Mouse (Mus musculus): ENCODE data around the gene Dennd4b. TPM values are rescaled to one million over a fixed set of nuclear protein-coding genes. Genes with fewer than 3 reads are reported as not detected.
A peak's percentile ranks its signal among the peaks of the same experiment; 100 is the strongest.

Gene Dennd4b
- total and polyA plus RNA-seq, 3 experiments = 35.7 to 45.6 (median 36.5) TPM

DNA sequence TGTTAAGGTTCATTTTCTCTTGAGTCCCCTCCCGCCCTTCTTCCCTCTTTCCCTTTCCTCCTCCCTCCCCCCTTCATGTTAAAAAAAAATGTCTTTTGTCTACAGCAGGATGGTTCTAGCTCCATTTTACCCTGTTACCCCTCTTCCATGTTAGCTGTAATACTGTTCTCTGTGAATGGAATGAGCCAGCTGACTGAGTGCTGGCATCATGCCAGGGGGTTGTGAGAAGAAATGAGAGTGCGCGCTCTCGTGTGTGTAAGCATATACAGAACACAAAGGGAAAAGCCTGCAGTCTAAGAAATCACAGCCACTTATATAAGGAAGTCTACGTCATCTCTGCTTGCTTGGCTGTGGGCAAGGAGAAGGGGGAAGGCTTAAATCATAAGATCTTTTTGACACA, 58.1 kb downstream of the Dennd4b start:
- H3K4me3 ChIP-seq = no peak overlapping the region
- TF ChIP-seq EP300 (IDR thresholded peaks at IDR 0.05; ENCODE audit: insufficient read depth, low read depth, low read length) = no peak
- no peak for TF ChIP-seq POLR2A (IDR thresholded peaks at IDR 0.05; ENCODE audit: insufficient read depth, low read depth, low read length)
- no peak for TF ChIP-seq CTCF (IDR thresholded peaks at IDR 0.05)
- H3K4me1 ChIP-seq (ENCODE audit: control insufficient read depth, insufficient read depth, low read length) = peaks cover 5% of the 10 kb centered on the region
- H3K27ac ChIP-seq = no peak overlapping the region
- H3K36me3 ChIP-seq (ENCODE audit: control insufficient read depth, insufficient read depth, low read length) = peaks cover 12% of the 10 kb centered on the region
- 6% methylated on average over 5 of the region's 5 CpGs for WGBS
- H3K79me2 ChIP-seq (replicated peaks; ENCODE audit: control insufficient read depth, insufficient read depth, low read length) = peaks cover 7% of the 10 kb centered on the region
- no peaks in the 10 kb centered on the region for H3K27me3 ChIP-seq (ENCODE audit: control insufficient read depth, insufficient read depth, low read length)
- peak; percentile 71 to 73 for DNase-seq
- no peak overlapping the region for H3K9ac ChIP-seq (ENCODE audit: low read depth, low read length)
- intact Hi-C loops (cut with DNase I) = no loop called here

Small RNA genes within 50 kb of the gene (microRNA-seq; reads per million reads assigned to microRNA genes)
- 0 to 0.56 reads per million in 2 experiments for gene Mir7012

Other genes with a start within 250 kb of the Dennd4b start
- gene 4933434E20Rik, start 213.5 kb upstream of the Dennd4b start, total RNA-seq (2021) = 10 to 100 TPM; 81.6 to 96.1 TPM
- gene 4933434E20Rik, start 213.5 kb upstream of the Dennd4b start, polyA plus RNA-seq (2012; rRNA removed) = 52.8 and 85.1 TPM in 2 replicates
- gene Ubap2l, start 212.6 kb upstream of the Dennd4b start, total RNA-seq (2021) = 100 to 1,000 TPM; 104 to 116 TPM
- gene Ubap2l, start 212.6 kb upstream of the Dennd4b start, polyA plus RNA-seq (2012; rRNA removed) = 104 and 137 TPM in 2 replicates
- 10 to 100 TPM; 42.2 to 44.5 TPM for gene Tpm3, start 192.5 kb upstream of the Dennd4b start, total RNA-seq (2021)
- 48.9 and 60.5 TPM in 2 replicates for gene Tpm3, start 192.5 kb upstream of the Dennd4b start, polyA plus RNA-seq (2012; rRNA removed)
- under 1 TPM; 0.11 to 0.13 TPM for gene Nup210l, start 161.1 kb upstream of the Dennd4b start, total RNA-seq (2021)
- 0.14 and 0.29 TPM in 2 replicates for gene Nup210l, start 161.1 kb upstream of the Dennd4b start, polyA plus RNA-seq (2012; rRNA removed)
- gene Rps27, start 51.5 kb upstream of the Dennd4b start, total RNA-seq (2021) = 1,000 to 10,000 TPM; 1,040 to 1,280 TPM
- 696 and 1,017 TPM in 2 replicates for gene Rps27, start 51.5 kb upstream of the Dennd4b start, polyA plus RNA-seq (2012; rRNA removed)
- gene Rab13, start 51.5 kb upstream of the Dennd4b start, total RNA-seq (2021) = 1 to 10 TPM; 5.5 to 5.6 TPM
- gene Rab13, start 51.5 kb upstream of the Dennd4b start, polyA plus RNA-seq (2012; rRNA removed) = 3.1 TPM in 2 replicates
- 10 to 100 TPM; 49.3 to 56.6 TPM for gene Jtb, start 33.6 kb upstream of the Dennd4b start, total RNA-seq (2021)
- 36.0 and 42.3 TPM in 2 replicates for gene Jtb, start 33.6 kb upstream of the Dennd4b start, polyA plus RNA-seq (2012; rRNA removed)
- under 1 TPM; 0.14 to 0.16 TPM for gene Creb3l4, start 21.7 kb upstream of the Dennd4b start, total RNA-seq (2021)
- gene Creb3l4, start 21.7 kb upstream of the Dennd4b start, polyA plus RNA-seq (2012; rRNA removed) = 0.53 and 0.55 TPM in 2 replicates
- gene Slc39a1, start 17.0 kb upstream of the Dennd4b start, total RNA-seq (2021) = 10 to 100 TPM; 67.6 to 75.5 TPM
- 57.3 and 83.7 TPM in 2 replicates for gene Slc39a1, start 17.0 kb upstream of the Dennd4b start, polyA plus RNA-seq (2012; rRNA removed)
- 10 to 100 TPM; 16.6 to 17.1 TPM for gene Crtc2, start 11.0 kb upstream of the Dennd4b start, total RNA-seq (2021)
- 32.9 and 33.7 TPM in 2 replicates for gene Crtc2, start 11.0 kb upstream of the Dennd4b start, polyA plus RNA-seq (2012; rRNA removed)
- gene Gatad2b, start 28.0 kb downstream of the Dennd4b start, total RNA-seq (2021) = 10 to 100 TPM; 40.0 to 45.3 TPM
- 17.7 and 21.0 TPM in 2 replicates for gene Gatad2b, start 28.0 kb downstream of the Dennd4b start, polyA plus RNA-seq (2012; rRNA removed)
- gene Slc27a3, start 124.8 kb downstream of the Dennd4b start, total RNA-seq (2021) = 1 to 10 TPM in 1 of 2 experiments, under 1 TPM in 1; 0.76 to 1.1 TPM
- 2.2 and 3.7 TPM in 2 replicates for gene Slc27a3, start 124.8 kb downstream of the Dennd4b start, polyA plus RNA-seq (2012; rRNA removed)
- 10 to 100 TPM; 22.9 to 26.3 TPM for gene Ints3, start 168.4 kb downstream of the Dennd4b start, total RNA-seq (2021)
- gene Ints3, start 168.4 kb downstream of the Dennd4b start, polyA plus RNA-seq (2012; rRNA removed) = 15.2 and 21.8 TPM in 2 replicates
- gene Npr1, start 200.7 kb downstream of the Dennd4b start, total RNA-seq (2021) = 10 to 100 TPM; 16.1 to 16.3 TPM
- 35.0 and 47.5 TPM in 2 replicates for gene Npr1, start 200.7 kb downstream of the Dennd4b start, polyA plus RNA-seq (2012; rRNA removed)
- gene Ilf2, start 210.9 kb downstream of the Dennd4b start, total RNA-seq (2021) = 10 to 100 TPM; 30.6 to 32.2 TPM
- gene Ilf2, start 210.9 kb downstream of the Dennd4b start, polyA plus RNA-seq (2012; rRNA removed) = 13.9 and 24.9 TPM in 2 replicates
- gene Snapin, start 225.8 kb downstream of the Dennd4b start, total RNA-seq (2021) = 10 to 100 TPM; 60.0 to 71.3 TPM
- gene Snapin, start 225.8 kb downstream of the Dennd4b start, polyA plus RNA-seq (2012; rRNA removed) = 50.7 and 89.1 TPM in 2 replicates
- 10 to 100 TPM; 90.0 to 93.0 TPM for gene Chtop, start 244.3 kb downstream of the Dennd4b start, total RNA-seq (2021)
- gene Chtop, start 244.3 kb downstream of the Dennd4b start, polyA plus RNA-seq (2012; rRNA removed) = 30.4 and 51.4 TPM in 2 replicates
- 1,000 to 10,000 TPM in 1 of 2 experiments, 100 to 1,000 TPM in 1; 871 to 1,070 TPM for gene S100a1, start 249.2 kb downstream of the Dennd4b start, total RNA-seq (2021)
- 1,425 and 1,426 TPM in 2 replicates for gene S100a1, start 249.2 kb downstream of the Dennd4b start, polyA plus RNA-seq (2012; rRNA removed)
- gene S100a13, start 249.2 kb downstream of the Dennd4b start, total RNA-seq (2021) = 10 to 100 TPM; 28.3 to 29.6 TPM
- 56.7 and 78.0 TPM in 2 replicates for gene S100a13, start 249.2 kb downstream of the Dennd4b start, polyA plus RNA-seq (2012; rRNA removed)